Mouse (Mus musculus) spleen, adult 2 months (tissue): Measurements from ENCODE around the gene Gm826. TPM values are rescaled to one million over a fixed set of nuclear protein-coding genes. Genes with fewer than 3 reads are reported as not detected.

Experiments used
- DNase-seq, 2 experiments: peaks; one replicate each; pipeline versions ENCODE4 v3.0.0 to v3.0.0-alpha.2; 2012 to 2021; ENCODE audit warnings: low spot score in 2 of 2, low read depth in 1 of 2
- H3K27ac ChIP-seq: fragments of 200-500 bp; 2 replicates; pipeline ENCODE4 v1.5.1; 2012; ENCODE audit warnings: low read length, inconsistent platforms; ENCODE audit not compliant: insufficient read depth
- H3K27me3 ChIP-seq: fragments of 200-500 bp; 2 replicates; pipeline ENCODE4 v1.6.1; 2012; ENCODE audit warnings: mild to moderate bottlenecking, moderate library complexity, low read length, inconsistent platforms; ENCODE audit not compliant: control insufficient read depth, insufficient read depth
- H3K36me3 ChIP-seq: fragments of 200-500 bp; 2 replicates; pipeline ENCODE4 v1.6.1; 2012; ENCODE audit warnings: mild to moderate bottlenecking, low read length, inconsistent platforms; ENCODE audit not compliant: control insufficient read depth, insufficient read depth
- H3K4me1 ChIP-seq: fragments of 200-500 bp; 2 replicates; pipeline ENCODE4 v1.6.1; 2011; ENCODE audit warnings: inconsistent platforms; ENCODE audit not compliant: control insufficient read depth, insufficient read depth, insufficient read length
- H3K4me3 ChIP-seq: fragments of 200-500 bp; 2 replicates; pipeline ENCODE4 v1.5.1; 2011; ENCODE audit warnings: mild to moderate bottlenecking, inconsistent platforms; ENCODE audit not compliant: insufficient read depth, insufficient read length; ENCODE audit errors: extremely low read depth
- CTCF ChIP-seq: fragments of 200-500 bp; IDR thresholded peaks from 2 replicates; pipeline ENCODE4 v1.5.1; 2011; ENCODE audit warnings: mild to moderate bottlenecking, inconsistent platforms; ENCODE audit not compliant: insufficient read depth, insufficient read length, insufficient replicate concordance; ENCODE audit errors: extremely low read depth
- POLR2A ChIP-seq: fragments of 200-500 bp; IDR thresholded peaks from 2 replicates; pipeline ENCODE4 v1.6.1; 2011; ENCODE audit warnings: low read depth, low read length, inconsistent platforms
- WGBS: fragments of 180-500 bp; shearing (Covaris S2); methylation state at CpG from one replicate; pipeline ENCODE4 v1.1.7; 2018; 5-methylcytosine and 5-hydroxymethylcytosine counted together
- polyA plus RNA-seq: library from polyadenylated mRNA; depleted of rRNA; stranded (reverse); fragments of >200 nt; gene quantifications from 2 replicates; pipeline ENCODE4 v1.2.3, GENCODE M21; 2012

The Gm826 gene
- polyA plus RNA-seq, 1 experiment, result 0.23 TPM

- H3K4me1 ChIP-seq, result no peaks in the 10 kb centered on the region
- no peak overlapping the region for H3K4me3 ChIP-seq
- TF ChIP-seq POLR2A, result no peak
- TF ChIP-seq CTCF, result no peak
- WGBS, result 47% methylated on average over 2 of the region's 2 CpGs
- no peak for DNase-seq
- no peak overlapping the region for H3K27ac ChIP-seq
- no peaks in the 10 kb centered on the region for H3K36me3 ChIP-seq
- H3K27me3 ChIP-seq, result no peaks in the 10 kb centered on the region
Observed at GRCm38 (mm10) chr2:160353581-160353980, 19.6 kb upstream of the Gm826 start.

GRCm38 (mm10) chr2:160351038-160351574, 17.1 kb upstream of the Gm826 start:
- no peak overlapping the region for H3K4me3 ChIP-seq
- no peak for TF ChIP-seq CTCF
- TF ChIP-seq POLR2A, result no peak
- no peak overlapping the region for H3K27ac ChIP-seq
- no peaks in the 10 kb centered on the region for H3K4me1 ChIP-seq
- H3K36me3 ChIP-seq, result no peaks in the 10 kb centered on the region
- no peak for DNase-seq
- H3K27me3 ChIP-seq, result no peaks in the 10 kb centered on the region
- 65% methylated on average over 8 of the region's 8 CpGs for WGBS

DNA sequence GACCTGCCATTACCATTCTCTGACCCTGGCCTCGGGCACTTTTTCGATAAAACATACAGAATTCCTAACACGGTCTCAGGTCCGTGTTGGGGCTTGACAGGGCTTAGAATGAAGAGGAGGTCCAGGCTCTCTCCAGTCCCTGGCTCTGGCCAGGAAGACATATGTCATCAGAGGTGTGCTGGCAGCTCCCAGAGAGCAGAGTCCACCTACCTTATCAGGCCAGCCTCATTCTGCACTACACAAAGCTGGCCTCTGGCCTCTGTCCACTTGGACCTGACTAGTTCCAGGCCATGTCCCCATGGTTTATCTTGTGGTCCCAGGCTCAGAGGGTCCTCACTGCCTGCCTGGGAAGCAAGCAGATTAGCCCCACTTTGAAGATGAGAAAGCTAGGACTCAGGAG, 15.6 kb upstream of the Gm826 start:
- no peak overlapping the region for H3K4me3 ChIP-seq
- no peak for DNase-seq
- TF ChIP-seq CTCF, result no peak
- TF ChIP-seq POLR2A, result no peak
- no peaks in the 10 kb centered on the region for H3K4me1 ChIP-seq
- 83% methylated on average over 4 of the region's 4 CpGs for WGBS
- H3K27ac ChIP-seq, result no peak overlapping the region
- no peaks in the 10 kb centered on the region for H3K27me3 ChIP-seq
- no peaks in the 10 kb centered on the region for H3K36me3 ChIP-seq

- Histone ChIP-seq H3K4me3 (no peak overlapping the region), H3K27ac (no peak overlapping the region), H3K4me1 (no peaks in the 10 kb centered on the region), H3K27me3 (no peaks in the 10 kb centered on the region), H3K36me3 (no peaks in the 10 kb centered on the region)
- 92% methylated on average over 7 of the region's 7 CpGs for whole genome bisulfite sequencing
- TF ChIP-seq POLR2A, result no peak
- no peak for TF ChIP-seq CTCF
- DNase-seq, result no peak
Observed at GRCm38 (mm10) chr2:160348796-160349195, 14.8 kb upstream of the Gm826 start.

DNA sequence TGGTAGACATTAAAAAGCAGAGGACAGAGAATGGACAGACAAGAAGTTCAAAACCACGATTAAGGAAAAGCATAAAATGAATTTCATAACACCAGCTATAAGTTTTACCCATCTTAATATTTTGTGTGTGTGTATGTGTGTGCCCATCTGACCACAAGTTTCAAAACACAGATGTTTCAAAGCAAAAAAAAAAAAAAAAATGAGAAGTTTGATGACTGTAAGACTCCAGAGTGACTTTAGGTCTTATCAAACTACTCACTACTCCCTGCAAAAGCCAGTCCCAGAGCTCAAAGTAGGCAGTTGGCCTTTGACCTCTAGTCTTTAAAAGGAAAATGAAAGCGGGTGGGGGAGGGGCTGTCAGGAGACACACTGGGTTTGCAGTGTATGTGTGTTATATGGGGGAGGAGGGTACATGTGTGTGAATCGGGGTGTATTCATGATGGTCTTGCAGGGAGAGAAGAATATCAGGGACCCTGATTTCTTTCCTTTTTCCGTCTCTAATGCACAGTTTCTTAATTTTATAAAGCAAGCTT, 14.2 kb upstream of the Gm826 start:
- 67% methylated on average over 4 of the region's 4 CpGs for WGBS
- no peak for DNase-seq

GRCm38 (mm10) chr2:160345644-160346043, 11.7 kb upstream of the Gm826 start:
- Histone ChIP-seq H3K27ac (no peak overlapping the region), H3K36me3 (no peaks in the 10 kb centered on the region), H3K4me3 (no peak overlapping the region), H3K4me1 (no peaks in the 10 kb centered on the region), H3K27me3 (no peaks in the 10 kb centered on the region)
- TF ChIP-seq POLR2A (no peak), CTCF (no peak)
- DNase-seq, result no peak

More for the DNA sequence above, 14.2 kb upstream of the Gm826 start:
- no peak overlapping the region for H3K4me3 ChIP-seq
- H3K36me3 ChIP-seq, result no peaks in the 10 kb centered on the region
- H3K27ac ChIP-seq, result no peak overlapping the region
- no peaks in the 10 kb centered on the region for H3K4me1 ChIP-seq
- H3K27me3 ChIP-seq, result no peaks in the 10 kb centered on the region
- TF ChIP-seq POLR2A, result no peak
- TF ChIP-seq CTCF, result no peak

DNA sequence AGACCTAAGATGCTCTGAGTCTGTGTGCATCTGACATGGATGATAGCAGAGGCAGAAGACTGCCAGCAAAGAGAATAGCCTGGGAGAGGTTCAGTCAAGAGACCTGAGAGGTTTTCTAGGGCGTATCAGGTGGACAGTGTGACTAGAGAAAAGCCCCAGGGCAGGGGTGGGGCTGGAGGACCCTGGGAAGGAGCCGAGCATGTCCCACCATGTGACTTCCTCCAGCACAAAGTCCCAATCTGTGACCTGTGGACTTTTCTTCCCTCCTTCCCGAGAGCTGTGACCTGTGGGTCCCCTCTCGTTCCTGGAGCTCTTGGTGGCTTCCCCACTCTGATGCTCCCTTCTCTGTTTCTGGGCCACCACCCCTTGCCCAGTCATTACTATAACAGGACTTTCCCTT, 6.2 kb upstream of the Gm826 start:
- H3K27ac ChIP-seq, result no peak overlapping the region
- 67% methylated on average over 4 of the region's 4 CpGs for WGBS

More for the DNA sequence above, 6.2 kb upstream of the Gm826 start:
- no peaks in the 10 kb centered on the region for H3K36me3 ChIP-seq
- H3K27me3 ChIP-seq, result no peaks in the 10 kb centered on the region
- no peak for DNase-seq
- H3K4me1 ChIP-seq, result no peaks in the 10 kb centered on the region
- no peak overlapping the region for H3K4me3 ChIP-seq
- TF ChIP-seq POLR2A (no peak), CTCF (no peak)
